Mouse (Mus musculus) cerebellum, adult 2 months (tissue): Measurements from ENCODE around the gene Abcg8. TPM values are rescaled to one million over a fixed set of nuclear protein-coding genes. Genes with fewer than 3 reads are reported as not detected.

Experiments
- DNase-seq, 2 experiments: peaks; one replicate each; pipeline ENCODE4 v3.0.0; 2021
- H3K27ac ChIP-seq: fragments of 200-500 bp; 2 replicates; pipeline ENCODE4 v1.5.1; 2012; ENCODE audit warnings: low read length, control low read depth, inconsistent platforms; ENCODE audit not compliant: insufficient read depth
- H3K27me3 ChIP-seq: fragments of 200-500 bp; 2 replicates; pipeline ENCODE4 v1.6.1; 2012; ENCODE audit warnings: inconsistent platforms, mild to moderate bottlenecking, low read length, moderate library complexity; ENCODE audit not compliant: control insufficient read depth, insufficient read depth
- H3K4me1 ChIP-seq: fragments of 200-500 bp; 2 replicates; pipeline ENCODE4 v1.6.1; 2011; ENCODE audit warnings: low read length; ENCODE audit not compliant: control insufficient read depth, insufficient read depth
- H3K4me3 ChIP-seq: fragments of 200-500 bp; replicated peaks from 2 replicates; pipeline ENCODE3; 2011; ENCODE audit warnings: mild to moderate bottlenecking, low read depth, low read length, control low read depth; ENCODE audit not compliant: insufficient read depth
- CTCF ChIP-seq: fragments of 200-500 bp; IDR thresholded peaks from 2 replicates; pipeline ENCODE4 v1.5.1; 2011; ENCODE audit warnings: low read depth, mild to moderate bottlenecking, control low read depth, low read length, moderate library complexity, borderline replicate concordance; ENCODE audit not compliant: insufficient read depth
- POLR2A ChIP-seq: fragments of 200-500 bp; IDR thresholded peaks from 2 replicates; pipeline ENCODE4 v1.6.1; 2011; ENCODE audit warnings: low read length, control low read depth, borderline replicate concordance; ENCODE audit not compliant: insufficient read depth
- WGBS: fragments of 180-500 bp; shearing (Covaris S2); methylation state at CpG from one replicate; pipeline ENCODE4 v1.1.7; 2018; 5-methylcytosine and 5-hydroxymethylcytosine counted together
- polyA plus RNA-seq: library from polyadenylated mRNA; depleted of rRNA; stranded (reverse); fragments of >200 nt; gene quantifications from 2 replicates; pipeline ENCODE4 v1.2.3, GENCODE M21; 2012

Abcg8 gene
- polyA plus RNA-seq, 1 experiment, result not detected

DNA sequence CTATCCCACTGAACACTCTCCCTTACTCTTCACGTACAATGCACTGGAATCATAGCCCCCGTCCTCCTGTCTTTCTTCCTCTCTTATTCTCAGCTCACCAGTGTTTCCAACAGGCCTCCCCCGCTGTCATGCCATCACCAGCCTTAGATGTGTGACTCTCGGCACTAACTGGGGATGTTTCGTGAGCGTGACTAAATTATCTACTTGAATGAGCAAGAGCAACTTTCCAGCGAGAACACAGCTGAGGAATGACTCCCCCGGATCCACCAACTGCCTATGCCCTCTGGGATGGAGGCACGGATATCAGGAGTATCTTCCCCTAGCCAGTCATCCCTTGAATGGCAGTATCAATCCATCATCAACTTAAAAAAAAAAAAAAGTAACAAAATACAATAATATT lies 47.9 kb downstream of the Abcg8 start:
- H3K27ac ChIP-seq, result no peak overlapping the region
- TF ChIP-seq POLR2A, result no peak
- no peak for TF ChIP-seq CTCF
- H3K27me3 ChIP-seq, result no peaks in the 10 kb centered on the region
- DNase-seq, result no peak
- WGBS, result 26% methylated on average over 9 of the region's 9 CpGs
- no peaks in the 10 kb centered on the region for H3K4me1 ChIP-seq
- H3K4me3 ChIP-seq, result no peak overlapping the region

GRCm38 (mm10) chr17:84725163-84725562 lies 49.1 kb downstream of the Abcg8 start:
- H3K4me1 ChIP-seq, result no peaks in the 10 kb centered on the region
- H3K4me3 ChIP-seq, result no peak overlapping the region
- no peak for DNase-seq
- 97% methylated on average over 3 of the region's 3 CpGs for WGBS
- no peaks in the 10 kb centered on the region for H3K27me3 ChIP-seq
- TF ChIP-seq CTCF (no peak), POLR2A (no peak)
- no peak overlapping the region for H3K27ac ChIP-seq

- H3K4me3 ChIP-seq, result no peak overlapping the region
- no peak overlapping the region for H3K27ac ChIP-seq
- H3K4me1 ChIP-seq, result no peaks in the 10 kb centered on the region
- WGBS, result 73% methylated on average over 1 of the region's 1 CpGs
- DNase-seq, result no peak
- no peaks in the 10 kb centered on the region for H3K27me3 ChIP-seq
- TF ChIP-seq POLR2A (no peak), CTCF (no peak)
Observed at GRCm38 (mm10) chr17:84728201-84728911, 52.3 kb downstream of the Abcg8 start.

- no peak overlapping the region for H3K27ac ChIP-seq
- H3K4me1 ChIP-seq, result no peaks in the 10 kb centered on the region
- TF ChIP-seq CTCF (no peak), POLR2A (no peak)
- WGBS, result 97% methylated on average over 5 of the region's 5 CpGs
- DNase-seq, result no peak
- no peaks in the 10 kb centered on the region for H3K27me3 ChIP-seq
- H3K4me3 ChIP-seq, result no peak overlapping the region
Observed at GRCm38 (mm10) chr17:84729140-84729539, 53.0 kb downstream of the Abcg8 start.

GRCm38 (mm10) chr17:84731361-84731760 lies 55.3 kb downstream of the Abcg8 start:
- no peak for DNase-seq
- WGBS, result 92% methylated on average over 12 of the region's 12 CpGs
- H3K4me1 ChIP-seq, result no peaks in the 10 kb centered on the region
- TF ChIP-seq POLR2A (no peak), CTCF (no peak)
- no peak overlapping the region for H3K27ac ChIP-seq
- no peak overlapping the region for H3K4me3 ChIP-seq
- no peaks in the 10 kb centered on the region for H3K27me3 ChIP-seq

DNA sequence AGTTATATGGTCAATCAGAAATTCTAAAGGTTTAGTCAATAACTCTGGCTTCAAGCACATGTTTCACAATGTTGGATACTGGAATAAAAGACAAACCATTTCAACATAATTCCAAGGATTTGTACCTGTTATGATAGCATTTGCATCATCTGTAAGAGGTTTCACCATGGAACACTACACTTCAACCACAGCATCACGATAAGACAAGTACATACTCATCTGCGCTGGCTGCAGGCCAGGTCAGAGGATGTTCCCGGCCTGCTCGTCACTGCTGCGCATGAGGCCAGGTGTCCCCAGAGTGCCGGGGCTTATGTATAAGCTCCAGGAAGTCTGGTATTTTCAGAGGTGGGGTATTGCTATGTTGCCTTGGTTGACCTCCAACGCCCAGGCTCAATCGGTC lies 56.5 kb downstream of the Abcg8 start:
- H3K4me3 ChIP-seq, result no peak overlapping the region
- no peak for TF ChIP-seq POLR2A
- TF ChIP-seq CTCF, result no peak
- WGBS, result 83% methylated on average over 8 of the region's 8 CpGs
- no peaks in the 10 kb centered on the region for H3K4me1 ChIP-seq
- no peak for DNase-seq
- H3K27me3 ChIP-seq, result no peaks in the 10 kb centered on the region
- H3K27ac ChIP-seq, result no peak overlapping the region

GRCm38 (mm10) chr17:84736719-84737118 lies 60.6 kb downstream of the Abcg8 start:
- DNase-seq, result no peak
- 92% methylated on average over 9 of the region's 9 CpGs for WGBS
- TF ChIP-seq CTCF (no peak), POLR2A (no peak)
- Histone ChIP-seq H3K4me1 (peaks cover 8% of the 10 kb centered on the region), H3K27me3 (no peaks in the 10 kb centered on the region), H3K4me3 (no peak overlapping the region), H3K27ac (no peak overlapping the region)

DNA sequence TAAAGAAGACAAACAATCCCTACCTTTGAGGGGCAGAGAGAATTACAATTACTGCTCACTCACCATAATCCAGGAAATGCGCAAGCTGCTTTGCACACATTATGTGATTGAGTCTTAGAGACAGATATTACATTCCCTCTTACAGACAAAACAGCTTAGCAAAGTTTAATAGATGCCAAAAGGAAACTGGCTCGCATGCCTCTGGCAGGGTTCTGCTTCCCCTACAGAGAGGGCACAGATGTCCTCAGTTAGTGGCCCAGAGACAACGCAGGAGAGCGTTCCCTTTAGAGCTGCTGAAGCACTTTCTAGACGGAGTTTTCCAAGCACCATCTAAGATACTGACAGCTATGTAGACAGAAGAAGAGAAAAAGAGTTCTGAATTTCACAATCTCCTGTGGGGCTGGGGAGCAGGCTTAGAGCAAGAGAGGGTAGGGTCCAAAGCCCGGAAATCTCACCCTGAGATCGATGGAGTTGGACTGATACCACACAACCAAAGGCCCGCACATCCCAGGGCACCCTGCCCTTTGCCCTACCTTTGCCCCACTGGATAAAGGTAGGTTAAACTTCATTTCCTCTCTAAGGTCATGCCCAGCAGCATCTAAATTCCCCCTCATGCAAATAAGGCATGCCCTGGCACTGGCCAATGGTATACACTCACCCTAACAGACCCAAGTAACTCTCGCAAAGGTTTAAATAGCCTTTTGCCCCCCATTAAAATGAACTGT lies 62.1 kb downstream of the Abcg8 start:
- peak; percentile 46 to 62 for DNase-seq
- H3K27ac ChIP-seq, result no peak overlapping the region
- 30% methylated on average over 9 of the region's 9 CpGs for WGBS
- no peaks in the 10 kb centered on the region for H3K27me3 ChIP-seq
- TF ChIP-seq CTCF (no peak), POLR2A (no peak)
- H3K4me3 ChIP-seq, result no peak overlapping the region
- peaks cover 8% of the 10 kb centered on the region for H3K4me1 ChIP-seq
